Comparison of ENCODE assay signal across 29 mouse cellular contexts in the genomic region with DNA sequence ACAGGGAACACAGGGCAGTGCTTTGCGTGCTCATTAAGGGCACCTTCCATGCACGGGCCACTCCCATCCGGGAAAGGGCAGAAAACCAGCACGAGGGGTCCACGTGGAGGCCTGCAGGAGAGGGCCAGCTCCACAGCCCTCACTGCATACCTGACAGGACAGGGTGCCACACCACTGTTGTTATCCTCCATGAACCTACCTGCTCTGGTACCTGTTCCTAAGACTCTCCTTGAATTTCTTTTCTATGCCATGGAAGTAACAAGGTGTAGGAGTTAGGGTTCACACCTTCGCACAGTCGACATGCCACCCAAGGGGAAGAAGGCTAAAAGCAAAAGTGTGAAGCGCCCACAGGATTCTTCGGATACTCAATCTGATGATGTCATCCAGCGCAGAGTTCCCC. TPM values are rescaled to one million over a fixed set of nuclear protein-coding genes. Genes with fewer than 3 reads are reported as not detected.
"Had no signal": no experiment of that assay in that cellular context is flagged by ENCODE, and none has a peak within 500 bp of the region (broad histone marks: within the 10 kb centered on the region; RNA-seq: fewer than 3 reads in every experiment).

Gene Gm14692 (plus strand): TSS at position 301 of the 400 bp plus-strand sequence.

RNA-seq across cellular contexts. Expression of gene Gm14692, which starts in this region (rescaled TPM):
- total RNA-seq: common myeloid progenitor, adult 5-6 weeks; forebrain, postnatal 0 days; gastrocnemius, adult 18-20 months; gastrocnemius, adult 8-10 months; gastrocnemius, postnatal 10 days; gastrocnemius, postnatal 14 days; gastrocnemius, postnatal 25 days; gastrocnemius, postnatal 36 days; gastrocnemius, postnatal 4 days; granulocyte monocyte progenitor cell, adult 5-6 weeks; heart, adult 18-20 months; heart, adult 2 months; heart, adult 8-10 months had no signal
- polyA plus RNA-seq: cortical plate, adult 2 months; embryonic facial prominence, embryonic 10.5 days; embryonic facial prominence, embryonic 11.5 days; embryonic facial prominence, embryonic 13.5 days; embryonic facial prominence, embryonic 14.5 days; embryonic facial prominence, embryonic 15.5 days; erythroblast, embryonic 14.5 days; forebrain, embryonic 10.5 days; forebrain, embryonic 11.5 days; forebrain, embryonic 12.5 days; forebrain, embryonic 13.5 days; forebrain, embryonic 14.5 days; forebrain, embryonic 15.5 days; forebrain, embryonic 16.5 days; forebrain, postnatal 0 days; frontal cortex, adult 2 months; gonadal fat pad, adult 2 months; heart, adult 2 months had no signal
